Mouse (Mus musculus): Measurements from ENCODE around the gene Prkaca. TPM values are rescaled to one million over a fixed set of nuclear protein-coding genes. Genes with fewer than 3 reads are reported as not detected.

Prkaca gene
- polyA plus RNA-seq, 1 experiment: 75.1 TPM

GRCm38 (mm10) chr8:83967701-83968100, 5.1 kb upstream of the Prkaca start:
- TF ChIP-seq CTCF (IDR thresholded peaks at IDR 0.05; ENCODE audit: control insufficient read depth, insufficient read depth, insufficient read length): no peak
- H3K79me3 ChIP-seq (ENCODE audit: low read depth): peaks cover 7% of the 10 kb centered on the region
- no peak overlapping the region for H3K4me3 ChIP-seq (ENCODE audit: insufficient read depth, poor library complexity, severe bottlenecking)
- H3K27me3 ChIP-seq (ENCODE audit: control insufficient read depth, insufficient read depth, insufficient read length): no peaks in the 10 kb centered on the region
- H3ac ChIP-seq (ENCODE audit: control insufficient read depth, insufficient read length, low read depth): no peak overlapping the region
- H3K79me2 ChIP-seq (ENCODE audit: control insufficient read depth, insufficient read depth): peaks cover 13% of the 10 kb centered on the region
- H3K36me3 ChIP-seq (ENCODE audit: control insufficient read depth, insufficient read depth): peaks cover 52% of the 10 kb centered on the region

GRCm38 (mm10) chr8:83971121-83971520, 1.7 kb upstream of the Prkaca start:
- no peak overlapping the region for H3ac ChIP-seq (ENCODE audit: control insufficient read depth, insufficient read length, low read depth)
- H3K27me3 ChIP-seq (ENCODE audit: control insufficient read depth, insufficient read depth, insufficient read length): no peaks in the 10 kb centered on the region
- peaks cover 30% of the 10 kb centered on the region for H3K79me2 ChIP-seq (ENCODE audit: control insufficient read depth, insufficient read depth)
- H3K4me3 ChIP-seq (ENCODE audit: insufficient read depth, poor library complexity, severe bottlenecking): no peak overlapping the region
- H3K79me3 ChIP-seq (ENCODE audit: low read depth): peaks cover 7% of the 10 kb centered on the region
- H3K36me3 ChIP-seq (ENCODE audit: control insufficient read depth, insufficient read depth): peaks cover 33% of the 10 kb centered on the region
- TF ChIP-seq MYOD1 (IDR thresholded peaks at IDR 0.05; ENCODE audit: control insufficient read depth, insufficient read length, low read depth): no peak
- no peak for TF ChIP-seq CTCF (IDR thresholded peaks at IDR 0.05; ENCODE audit: control insufficient read depth, insufficient read depth, insufficient read length)
- no peak for TF ChIP-seq USF1 (IDR thresholded peaks at IDR 0.05; ENCODE audit: low read depth)
- TF ChIP-seq CEBPB (IDR thresholded peaks at IDR 0.05; ENCODE audit: low read depth): no peak
- no peak for TF ChIP-seq MAX (IDR thresholded peaks at IDR 0.05)
- TF ChIP-seq MYOG (IDR thresholded peaks at IDR 0.05; ENCODE audit: control insufficient read depth, extremely low read depth, insufficient read length): no peak

- peaks cover 35% of the 10 kb centered on the region for H3K79me2 ChIP-seq (ENCODE audit: control insufficient read depth, insufficient read depth)
- no peak for TF ChIP-seq USF1 (IDR thresholded peaks at IDR 0.05; ENCODE audit: low read depth)
- TF ChIP-seq CEBPB (IDR thresholded peaks at IDR 0.05; ENCODE audit: low read depth): no peak
- no peak for TF ChIP-seq MYOD1 (IDR thresholded peaks at IDR 0.05; ENCODE audit: control insufficient read depth, insufficient read length, low read depth)
- no peak for TF ChIP-seq MAX (IDR thresholded peaks at IDR 0.05)
- H3K36me3 ChIP-seq (ENCODE audit: control insufficient read depth, insufficient read depth): peaks cover 32% of the 10 kb centered on the region
- H3ac ChIP-seq (ENCODE audit: control insufficient read depth, insufficient read length, low read depth): no peak overlapping the region
- H3K27me3 ChIP-seq (ENCODE audit: control insufficient read depth, insufficient read depth, insufficient read length): no peaks in the 10 kb centered on the region
- peaks cover 7% of the 10 kb centered on the region for H3K79me3 ChIP-seq (ENCODE audit: low read depth)
- H3K4me3 ChIP-seq (ENCODE audit: insufficient read depth, poor library complexity, severe bottlenecking): no peak overlapping the region
Measured at GRCm38 (mm10) chr8:83971661-83972060, 1.1 kb upstream of the Prkaca start.

GRCm38 (mm10) chr8:83973161-83974031, 603 bp downstream of the Prkaca start:
- Histone ChIP-seq H3K79me2 (ENCODE audit: control insufficient read depth, insufficient read depth) (peaks cover 49% of the 10 kb centered on the region), H3K36me3 (ENCODE audit: control insufficient read depth, insufficient read depth) (peaks cover 17% of the 10 kb centered on the region), H3ac (ENCODE audit: control insufficient read depth, insufficient read length, low read depth) (peak overlapping the region; percentile 70), H3K79me3 (ENCODE audit: low read depth) (peaks cover 7% of the 10 kb centered on the region), H3K4me3 (ENCODE audit: insufficient read depth, poor library complexity, severe bottlenecking) (peak overlapping the region; percentile 66), H3K27me3 (ENCODE audit: control insufficient read depth, insufficient read depth, insufficient read length) (no peaks in the 10 kb centered on the region)
- TF ChIP-seq CEBPB (IDR thresholded peaks at IDR 0.05; ENCODE audit: low read depth) (no peak), MYOD1 (IDR thresholded peaks at IDR 0.05; ENCODE audit: control insufficient read depth, insufficient read length, low read depth) (peak; percentile 59), MAX (IDR thresholded peaks at IDR 0.05) (no peak)

GRCm38 (mm10) chr8:83974521-83974920, 1.7 kb downstream of the Prkaca start:
- H3K27me3 ChIP-seq (ENCODE audit: control insufficient read depth, insufficient read depth, insufficient read length): no peaks in the 10 kb centered on the region
- TF ChIP-seq CTCF (IDR thresholded peaks at IDR 0.05; ENCODE audit: control insufficient read depth, insufficient read depth, insufficient read length) (no peak), USF1 (IDR thresholded peaks at IDR 0.05; ENCODE audit: low read depth) (no peak), MYOG (IDR thresholded peaks at IDR 0.05; ENCODE audit: control insufficient read depth, extremely low read depth, insufficient read length) (no peak), CEBPB (IDR thresholded peaks at IDR 0.05; ENCODE audit: low read depth) (no peak), FOSL1 (IDR thresholded peaks at IDR 0.05; ENCODE audit: insufficient read depth, low read length, poor library complexity, severe bottlenecking) (no peak), MAX (IDR thresholded peaks at IDR 0.05) (no peak), MYOD1 (IDR thresholded peaks at IDR 0.05; ENCODE audit: control insufficient read depth, insufficient read length, low read depth) (no peak)
- peaks cover 49% of the 10 kb centered on the region for H3K79me2 ChIP-seq (ENCODE audit: control insufficient read depth, insufficient read depth)
- H3K36me3 ChIP-seq (ENCODE audit: control insufficient read depth, insufficient read depth): peaks cover 5% of the 10 kb centered on the region
- peaks cover 7% of the 10 kb centered on the region for H3K79me3 ChIP-seq (ENCODE audit: low read depth)
- H3K4me3 ChIP-seq (ENCODE audit: insufficient read depth, poor library complexity, severe bottlenecking): no peak overlapping the region
- H3ac ChIP-seq (ENCODE audit: control insufficient read depth, insufficient read length, low read depth): no peak overlapping the region

- H3K27me3 ChIP-seq (ENCODE audit: control insufficient read depth, insufficient read depth, insufficient read length): no peaks in the 10 kb centered on the region
- H3K36me3 ChIP-seq (ENCODE audit: control insufficient read depth, insufficient read depth): peaks cover 11% of the 10 kb centered on the region
- H3K4me3 ChIP-seq (ENCODE audit: insufficient read depth, poor library complexity, severe bottlenecking): no peak overlapping the region
- TF ChIP-seq CEBPB (IDR thresholded peaks at IDR 0.05; ENCODE audit: low read depth) (no peak), MYOG (IDR thresholded peaks at IDR 0.05; ENCODE audit: control insufficient read depth, extremely low read depth, insufficient read length) (no peak), FOSL1 (IDR thresholded peaks at IDR 0.05; ENCODE audit: insufficient read depth, low read length, poor library complexity, severe bottlenecking) (no peak), CTCF (IDR thresholded peaks at IDR 0.05; ENCODE audit: control insufficient read depth, insufficient read depth, insufficient read length) (no peak), MYOD1 (IDR thresholded peaks at IDR 0.05; ENCODE audit: control insufficient read depth, insufficient read length, low read depth) (no peak), USF1 (IDR thresholded peaks at IDR 0.05; ENCODE audit: low read depth) (no peak), MAX (IDR thresholded peaks at IDR 0.05) (no peak)
- peaks cover 49% of the 10 kb centered on the region for H3K79me2 ChIP-seq (ENCODE audit: control insufficient read depth, insufficient read depth)
- peaks cover 7% of the 10 kb centered on the region for H3K79me3 ChIP-seq (ENCODE audit: low read depth)
- no peak overlapping the region for H3ac ChIP-seq (ENCODE audit: control insufficient read depth, insufficient read length, low read depth)
Measured at GRCm38 (mm10) chr8:83976101-83976630, 3.4 kb downstream of the Prkaca start.
